In genomic region chr6:39890811-39891210, GRCm38 (mm10) we compare ENCODE assay signal across 26 mouse cellular contexts. TPM values are rescaled to one million over a fixed set of nuclear protein-coding genes. Genes with fewer than 3 reads are reported as not detected.
"Had no signal": no experiment of that assay in that cellular context is flagged by ENCODE, and none has a peak within 500 bp of the region (broad histone marks: within the 10 kb centered on the region; RNA-seq: fewer than 3 reads in every experiment).

No protein-coding gene starts in this region.

- ATAC-seq: hindbrain, postnatal 0 days; intestine, embryonic 16.5 days had no signal

- H3K27ac ChIP-seq: heart, adult 2 months; heart, embryonic 13.5 days; heart, embryonic 15.5 days; hindbrain, embryonic 13.5 days; hindbrain, embryonic 15.5 days; hindbrain, postnatal 0 days; layer of hippocampus, adult 2 months; left cerebral cortex, adult 2 months; limb, embryonic 10.5 days; limb, embryonic 12.5 days; liver, embryonic 13.5 days had no signal

- H3K4me2 ChIP-seq: heart, embryonic 11.5 days; heart, embryonic 13.5 days; heart, embryonic 15.5 days; hindbrain, embryonic 13.5 days; hindbrain, embryonic 15.5 days; limb, embryonic 12.5 days; liver, embryonic 11.5 days; liver, embryonic 13.5 days had no signal

- DNase-seq: gastrocnemius, postnatal 14 days; gastrocnemius, postnatal 36 days; heart, adult 11 months; heart, adult 2 months; heart, postnatal 14 days; heart, postnatal 36 days; kidney, adult 11 months; kidney, adult 8-10 months; kidney, postnatal 10 days; kidney, postnatal 25 days; kidney, postnatal 4 days; liver; liver, embryonic 13.5 days had no signal

- H3K4me3 ChIP-seq: heart, adult 2 months; heart, embryonic 13.5 days; heart, embryonic 15.5 days; hindbrain, embryonic 13.5 days; hindbrain, embryonic 15.5 days; layer of hippocampus, adult 2 months; left cerebral cortex, adult 2 months; limb, embryonic 10.5 days; limb, embryonic 12.5 days; liver, embryonic 13.5 days had no signal

- H3K9ac ChIP-seq: heart, embryonic 13.5 days; heart, embryonic 15.5 days; hindbrain, embryonic 13.5 days; hindbrain, embryonic 15.5 days; limb, embryonic 12.5 days; liver, embryonic 13.5 days had no signal

- H3K36me3 ChIP-seq: heart, embryonic 13.5 days; heart, embryonic 15.5 days; hindbrain, embryonic 15.5 days; limb, embryonic 10.5 days; limb, embryonic 12.5 days; liver, embryonic 13.5 days had no signal

- H3K9me3 ChIP-seq: heart, embryonic 13.5 days; heart, embryonic 15.5 days; hindbrain, embryonic 15.5 days; limb, embryonic 10.5 days; liver, embryonic 13.5 days had no signal

- H3K4me1 ChIP-seq: heart, embryonic 13.5 days; heart, embryonic 15.5 days; hindbrain, embryonic 15.5 days; limb, embryonic 10.5 days; liver, embryonic 13.5 days had no signal

- H3K27me3 ChIP-seq: heart, embryonic 13.5 days; heart, embryonic 15.5 days; hindbrain, embryonic 13.5 days; hindbrain, embryonic 15.5 days; limb, embryonic 12.5 days; liver, embryonic 13.5 days had no signal

RNA-seq across cellular contexts. Expression of gene Tmem178b, which starts 17.7 kb away (rescaled TPM):
- total RNA-seq: hematopoietic stem cell, adult 5-6 weeks had no signal
- polyA plus RNA-seq: limb, embryonic 10.5 days; liver, embryonic 13.5 days had no signal
